15 mouse cellular contexts compared by ENCODE assay signal in the genomic region with DNA sequence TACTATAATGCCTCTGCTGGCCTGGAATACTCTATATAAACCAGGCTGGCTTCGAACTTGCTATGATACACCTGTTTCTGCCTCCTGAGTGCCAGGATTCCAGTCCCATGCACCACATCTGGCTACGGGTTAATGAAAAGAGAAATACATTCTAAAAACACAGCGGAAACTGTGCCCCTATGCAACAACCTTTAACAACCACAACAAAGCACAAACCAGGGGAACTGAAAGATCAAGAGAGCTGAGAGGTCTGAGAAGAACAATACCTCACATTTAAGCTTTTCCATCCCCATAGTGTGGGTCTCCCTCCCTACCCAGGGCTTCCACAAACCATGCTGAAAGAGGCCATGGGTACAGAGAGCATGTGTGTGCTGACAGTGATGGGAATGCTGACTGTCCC.
"Had no signal": no experiment of that assay in that cellular context is flagged by ENCODE, and none has a peak within 500 bp of the region (broad histone marks: within the 10 kb centered on the region; RNA-seq: fewer than 3 reads in every experiment).

No protein-coding gene starts in this region.

- H3K36me3 ChIP-seq: kidney, embryonic 15.5 days; limb, embryonic 13.5 days; neural tube, embryonic 13.5 days had no signal

- H3K4me1 ChIP-seq: kidney, embryonic 15.5 days; limb, embryonic 13.5 days; neural tube, embryonic 13.5 days had no signal

- H3K27me3 ChIP-seq: kidney, embryonic 15.5 days; limb, embryonic 13.5 days; neural tube, embryonic 13.5 days had no signal

- DNase-seq: kidney, adult 2 months; kidney, postnatal 25 days; layer of hippocampus, adult 9-11 months; left cerebral cortex, postnatal 4 days; lung, adult 18-20 months; lung, postnatal 36 days; midbrain, embryonic 14.5 days; retina, postnatal 1 day; right cerebral cortex, postnatal 4 days; spleen, adult 18-20 months had no signal

- H3K27ac ChIP-seq: kidney, embryonic 15.5 days; limb, embryonic 13.5 days; liver, embryonic 14.5 days; neural tube, embryonic 13.5 days had no signal

- H3K4me3 ChIP-seq: kidney, embryonic 15.5 days; limb, embryonic 13.5 days; neural tube, embryonic 13.5 days had no signal

- H3K9me3 ChIP-seq: kidney, embryonic 15.5 days; limb, embryonic 13.5 days; neural tube, embryonic 13.5 days had no signal

- ATAC-seq: intestine, embryonic 16.5 days had no signal
